Mouse (Mus musculus) lung, postnatal 0 days (tissue): Measurements from ENCODE around the gene Oaf. TPM values are rescaled to one million over a fixed set of nuclear protein-coding genes. Genes with fewer than 3 reads are reported as not detected.

Source experiments
- ATAC-seq: fragments of 200-750 bp; cut with Nextera tagmentation; 2 replicates; pipeline ENCODE4 v1.8.0; 2017; ENCODE audit warnings: moderate library complexity
- DNase-seq: peaks from one replicate; pipeline ENCODE4 v3.0.0-alpha.2; 2016; ENCODE audit warnings: low spot score
- H3K27ac ChIP-seq: fragments of 300-500 bp; sonication (generic); 2 replicates; pipeline ENCODE4 v1.5.1; 2014; ENCODE audit warnings: antibody characterized with exemption, mild to moderate bottlenecking, low read length, mixed read lengths
- H3K27me3 ChIP-seq: fragments of 300-500 bp; sonication (generic); replicated peaks from 2 replicates; pipeline ENCODE4 v1.6.1; 2014; ENCODE audit warnings: low read length, mixed read lengths; ENCODE audit not compliant: insufficient read depth
- H3K36me3 ChIP-seq: fragments of 300-500 bp; sonication (generic); 2 replicates; pipeline ENCODE4 v1.6.1; 2014; ENCODE audit warnings: low read length, mixed read lengths; ENCODE audit not compliant: insufficient read depth
- H3K4me1 ChIP-seq: fragments of 300-500 bp; sonication (generic); 2 replicates; pipeline ENCODE4 v1.6.1; 2014; ENCODE audit warnings: antibody characterized with exemption, low read depth, low read length, mixed read lengths; ENCODE audit not compliant: insufficient read depth
- H3K4me2 ChIP-seq: fragments of 300-500 bp; sonication (generic); replicated peaks from 2 replicates; pipeline ENCODE4 v1.6.1; 2014; ENCODE audit warnings: low read depth, mild to moderate bottlenecking, low read length, moderate library complexity, mixed read lengths
- H3K4me3 ChIP-seq: fragments of 300-500 bp; sonication (generic); 2 replicates; pipeline ENCODE4 v1.5.1; 2014; ENCODE audit warnings: low read depth, low read length
- H3K9ac ChIP-seq: fragments of 300-500 bp; sonication (generic); replicated peaks from 2 replicates; pipeline ENCODE4 v1.6.1; 2014; ENCODE audit warnings: low read depth, mild to moderate bottlenecking
- H3K9me3 ChIP-seq: fragments of 300-500 bp; sonication (generic); 2 replicates; pipeline ENCODE4 v1.6.1; 2016; ENCODE audit warnings: low read length, mixed read lengths
- CTCF ChIP-seq: IDR thresholded peaks from 2 replicates; pipeline ENCODE4 v1.5.1; 2016; ENCODE audit warnings: antibody characterized with exemption, mild to moderate bottlenecking
- EP300 ChIP-seq: IDR thresholded peaks from 2 replicates; pipeline ENCODE4 v1.6.1; 2016; ENCODE audit warnings: antibody characterized with exemption, mild to moderate bottlenecking, control low read depth
- WGBS: fragments of 180-500 bp; shearing (Covaris S2); extraction: QIAGEN DNeasy Blood & Tissue Kit; methylation state at CpG from one replicate; pipeline ENCODE4 v1.1.7; 2014; 5-methylcytosine and 5-hydroxymethylcytosine counted together
- polyA plus RNA-seq: library from polyadenylated mRNA; unstranded; fragments of >200 nt; fragmentation: Nextera tagmentation; extraction: Ambion mirVana; gene quantifications from 2 replicates; pipeline ENCODE4 v1.2.1, GENCODE M21; 2015

The Oaf gene
- polyA plus RNA-seq, 1 experiment from 2014 or later: 14.8 TPM

DNA sequence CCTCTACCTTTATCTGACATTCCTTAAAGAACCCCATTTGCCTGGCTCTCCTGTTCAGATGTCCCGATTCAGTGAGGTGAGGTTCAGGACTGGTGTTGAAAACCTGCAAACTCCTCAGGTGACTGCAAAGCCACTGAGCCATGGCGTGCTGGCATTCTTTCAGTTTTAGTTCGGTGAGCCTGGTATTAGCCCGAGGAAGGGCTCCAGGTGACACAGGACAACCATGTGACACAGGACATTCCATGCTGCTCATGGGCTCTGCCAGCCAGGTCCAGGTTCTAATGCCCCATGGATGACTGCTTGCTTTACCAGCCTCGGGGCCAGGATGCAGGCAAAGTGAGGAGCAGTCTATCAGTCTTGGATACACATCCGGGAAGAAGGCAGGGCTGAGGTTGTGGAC, 4.4 kb downstream of the Oaf start:
- Histone ChIP-seq H3K4me3 (no peak overlapping the region), H3K4me2 (no peak overlapping the region), H3K9ac (no peak overlapping the region), H3K4me1 (peaks cover 7% of the 10 kb centered on the region; the same call in 1 of the 2 replicates), H3K36me3 (no peaks in the 10 kb centered on the region), H3K27ac (no peak overlapping the region), H3K27me3 (no peaks in the 10 kb centered on the region), H3K9me3 (no peaks in the 10 kb centered on the region)
- TF ChIP-seq CTCF (no peak), EP300 (no peak)
- ATAC-seq (no peak), DNase-seq (no peak)
- 77% methylated on average over 6 of the region's 6 CpGs for WGBS

DNA sequence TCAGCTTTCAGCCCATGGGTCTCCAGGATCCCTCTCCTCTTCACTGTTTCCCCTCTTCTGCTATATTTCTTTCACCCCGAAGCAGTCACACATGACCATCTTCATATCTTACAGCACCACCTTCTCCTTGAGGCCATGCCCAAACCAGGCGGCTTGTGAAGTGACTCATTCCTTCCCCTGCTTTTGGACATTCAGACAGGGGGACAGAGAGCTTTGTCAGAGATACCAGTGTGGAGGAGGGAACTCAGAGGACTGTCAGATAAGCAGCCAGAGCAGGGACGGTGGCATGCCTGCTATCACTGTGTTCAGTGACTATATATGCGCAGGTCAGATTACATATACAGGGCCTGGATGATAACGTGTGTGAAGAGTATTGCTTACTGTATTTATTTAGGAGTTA, 5.2 kb downstream of the Oaf start:
- Histone ChIP-seq H3K27ac (no peak overlapping the region), H3K36me3 (no peaks in the 10 kb centered on the region), H3K4me2 (no peak overlapping the region), H3K4me1 (peaks cover 7% of the 10 kb centered on the region; the same call in 1 of the 2 replicates), H3K27me3 (no peaks in the 10 kb centered on the region), H3K9me3 (no peaks in the 10 kb centered on the region), H3K9ac (no peak overlapping the region), H3K4me3 (no peak overlapping the region)
- no peak for TF ChIP-seq CTCF
- no peak for TF ChIP-seq EP300
- DNase-seq (no peak), ATAC-seq (no peak)
- WGBS: 63% methylated on average over 5 of the region's 5 CpGs

DNA sequence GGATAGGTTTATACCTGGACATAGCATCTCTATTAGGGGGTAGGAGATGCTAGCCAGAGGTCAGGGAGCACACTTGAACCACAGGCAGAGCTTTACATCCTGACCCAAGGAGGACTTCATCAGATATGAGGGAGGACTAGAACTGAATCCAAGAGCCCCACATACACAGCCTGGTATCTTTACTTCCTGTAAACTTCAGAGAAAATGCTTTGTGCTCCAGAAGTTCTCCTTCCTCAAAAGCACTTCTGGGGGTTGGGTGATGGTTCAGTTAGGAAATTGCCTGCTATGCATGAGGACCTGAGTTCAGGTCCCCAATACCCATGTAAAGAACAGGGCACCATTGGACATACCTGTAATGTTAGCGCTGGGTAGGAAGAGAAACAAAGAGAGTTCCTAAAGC, 6.2 kb downstream of the Oaf start:
- no peak overlapping the region for H3K27ac ChIP-seq

DNA sequence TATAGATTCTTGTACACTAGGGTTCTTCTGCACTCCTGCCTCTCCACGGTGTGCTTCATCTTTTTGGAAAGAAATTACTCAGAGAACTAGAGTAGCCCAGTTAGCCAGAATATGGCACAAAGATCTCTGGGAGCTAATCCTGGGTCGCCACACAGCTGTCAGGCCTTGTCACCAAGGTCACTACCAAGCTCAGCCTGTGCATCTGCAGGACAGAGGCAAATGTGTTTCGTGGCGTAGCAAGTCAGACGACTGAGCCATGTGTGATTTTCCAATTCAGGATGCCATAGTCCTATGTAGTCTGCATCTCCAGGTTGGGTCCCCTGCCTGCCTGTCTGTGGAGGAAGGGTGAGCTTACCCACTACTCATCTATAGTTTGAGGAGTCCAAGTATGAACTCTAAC, 6.7 kb downstream of the Oaf start:
- Histone ChIP-seq H3K9me3 (no peaks in the 10 kb centered on the region), H3K9ac (no peak overlapping the region), H3K27me3 (no peaks in the 10 kb centered on the region), H3K4me1 (peaks cover 7% of the 10 kb centered on the region; the same call in 1 of the 2 replicates), H3K4me3 (no peak overlapping the region), H3K27ac (no peak overlapping the region), H3K4me2 (no peak overlapping the region), H3K36me3 (no peaks in the 10 kb centered on the region)
- WGBS: 57% methylated on average over 5 of the region's 5 CpGs
- ATAC-seq: no peak
- DNase-seq: no peak
- no peak for TF ChIP-seq CTCF
- TF ChIP-seq EP300: no peak

More for the DNA sequence above, 6.2 kb downstream of the Oaf start:
- Histone ChIP-seq H3K9me3 (no peaks in the 10 kb centered on the region), H3K36me3 (no peaks in the 10 kb centered on the region), H3K4me3 (no peak overlapping the region), H3K4me2 (no peak overlapping the region), H3K4me1 (peaks cover 7% of the 10 kb centered on the region; the same call in 1 of the 2 replicates), H3K27me3 (no peaks in the 10 kb centered on the region), H3K9ac (no peak overlapping the region)
- TF ChIP-seq CTCF (no peak), EP300 (no peak)
- ATAC-seq (no peak), DNase-seq (no peak)
- 100% methylated on average over 1 of the region's 1 CpGs for WGBS

DNA sequence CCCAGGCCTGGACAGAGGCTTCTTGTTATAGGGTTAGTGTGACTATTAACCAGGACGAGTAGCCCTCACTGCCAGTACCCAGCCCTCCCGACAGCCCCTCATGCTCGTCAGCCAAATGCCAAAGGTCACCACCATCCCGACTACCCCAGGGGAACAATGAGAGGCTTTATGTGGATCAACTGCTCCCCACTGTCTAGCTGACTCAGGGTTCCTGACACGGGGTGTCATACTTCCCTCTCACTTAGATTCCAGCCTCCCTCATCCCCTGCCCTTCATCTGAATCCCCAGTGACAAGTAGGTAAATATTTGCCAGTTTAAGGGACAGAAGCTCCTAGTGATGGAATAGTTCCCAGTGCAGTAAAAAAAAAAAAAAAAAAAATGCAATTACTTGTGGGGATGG, 7.4 kb downstream of the Oaf start:
- peaks cover 7% of the 10 kb centered on the region; the same call in 1 of the 2 replicates for H3K4me1 ChIP-seq
- no peak overlapping the region for H3K9ac ChIP-seq
- H3K27ac ChIP-seq: no peak overlapping the region
- ATAC-seq (peak; percentile 11; the same call in 1 of the 2 replicates), DNase-seq (no peak)
- H3K9me3 ChIP-seq: no peaks in the 10 kb centered on the region
- no peak overlapping the region for H3K4me3 ChIP-seq
- H3K4me2 ChIP-seq: no peak overlapping the region
- no peaks in the 10 kb centered on the region for H3K27me3 ChIP-seq
- TF ChIP-seq CTCF (no peak), EP300 (no peak)
- 23% methylated on average over 5 of the region's 5 CpGs for WGBS
- no peaks in the 10 kb centered on the region for H3K36me3 ChIP-seq

DNA sequence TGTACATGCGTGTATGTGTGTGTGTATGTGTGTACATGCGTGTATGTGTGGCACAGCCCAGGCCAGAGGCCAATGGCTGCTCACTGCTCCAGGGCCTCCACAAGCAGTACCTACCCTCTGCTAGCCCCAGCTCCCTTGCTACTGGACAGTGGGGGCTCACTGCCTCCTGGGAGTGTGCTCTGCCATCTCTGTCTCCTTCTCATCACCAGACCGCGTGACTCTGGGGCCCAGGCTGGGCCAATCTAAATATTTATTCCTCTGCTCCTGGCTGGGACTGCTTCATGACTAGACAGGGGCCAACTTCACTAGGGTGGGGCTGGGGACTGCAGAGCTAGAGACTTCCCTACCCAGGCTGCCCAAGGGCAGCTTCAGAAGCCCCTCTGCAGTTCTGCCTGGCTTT, 7.9 kb downstream of the Oaf start:
- Histone ChIP-seq H3K9me3 (no peaks in the 10 kb centered on the region), H3K4me1 (peaks cover 7% of the 10 kb centered on the region; the same call in 1 of the 2 replicates), H3K4me2 (no peak overlapping the region), H3K9ac (no peak overlapping the region), H3K4me3 (no peak overlapping the region), H3K27me3 (no peaks in the 10 kb centered on the region), H3K27ac (no peak overlapping the region), H3K36me3 (no peaks in the 10 kb centered on the region)
- TF ChIP-seq EP300: no peak
- TF ChIP-seq CTCF: no peak
- peak; percentile 48 for DNase-seq
- ATAC-seq: peak; percentile 86
- WGBS: 30% methylated on average over 4 of the region's 4 CpGs

DNA sequence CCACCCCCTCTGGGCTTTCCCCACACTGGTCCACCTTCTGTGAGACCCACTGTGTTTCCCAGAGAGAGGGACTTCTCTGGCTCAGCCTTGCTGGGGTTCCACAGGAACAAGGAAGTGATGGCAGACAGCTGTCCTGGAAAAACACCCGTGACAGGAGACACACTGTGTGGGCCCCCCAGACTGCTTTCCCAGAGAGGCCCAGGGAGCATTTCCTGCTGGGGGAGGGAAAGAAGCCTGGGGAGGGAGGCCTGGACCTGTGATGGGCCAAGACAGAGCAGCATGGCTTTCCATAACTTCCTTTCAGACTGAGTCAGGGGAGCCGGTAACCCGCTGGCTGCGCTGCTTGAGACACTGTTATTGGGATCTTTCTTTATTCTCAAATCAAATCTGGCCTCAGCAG, 8.8 kb downstream of the Oaf start:
- no peaks in the 10 kb centered on the region for H3K27me3 ChIP-seq
- H3K36me3 ChIP-seq: no peaks in the 10 kb centered on the region
- no peak overlapping the region for H3K4me3 ChIP-seq
- 39% methylated on average over 4 of the region's 4 CpGs for WGBS
- H3K4me1 ChIP-seq: peaks cover 7% of the 10 kb centered on the region; the same call in 1 of the 2 replicates
- no peaks in the 10 kb centered on the region for H3K9me3 ChIP-seq
- no peak overlapping the region for H3K9ac ChIP-seq
- ATAC-seq (0 out of 2 replicates have a peak, but pooled peaks have one; percentile 21), DNase-seq (no peak)
- H3K4me2 ChIP-seq: no peak overlapping the region
- TF ChIP-seq EP300: no peak
- TF ChIP-seq CTCF: no peak
- H3K27ac ChIP-seq: no peak overlapping the region
